Mouse (Mus musculus) heart, embryonic 12.5 days (tissue): ENCODE measurements around the gene Ttc30b. TPM values are rescaled to one million over a fixed set of nuclear protein-coding genes. Genes with fewer than 3 reads are reported as not detected.
"Not testable (repeated sequence)": the region's sequence is repeated elsewhere in the genome, so short reads cannot be mapped to it uniquely, and the experiment has no call there.

ENCODE experiments used
- ATAC-seq: fragments of 200-750 bp; cut with Nextera tagmentation; 2 replicates; pipeline ENCODE4 v1.8.0; 2017; ENCODE audit warnings: moderate TSS enrichment, moderate library complexity; ENCODE audit not compliant: insufficient number of reproducible peaks, low FRiP score
- H3K27ac ChIP-seq: fragments of 300-500 bp; sonication (generic); 2 replicates; pipeline ENCODE4 v1.5.1; 2016; ENCODE audit warnings: mild to moderate bottlenecking, moderate library complexity; ENCODE audit not compliant: poor library complexity, severe bottlenecking
- H3K27me3 ChIP-seq: fragments of 300-500 bp; sonication (generic); replicated peaks from 2 replicates; pipeline ENCODE4 v1.6.1; 2016; ENCODE audit warnings: mild to moderate bottlenecking, moderate library complexity
- H3K36me3 ChIP-seq: fragments of 300-500 bp; sonication (generic); 2 replicates; pipeline ENCODE4 v1.6.1; 2016; ENCODE audit warnings: mild to moderate bottlenecking, moderate library complexity
- H3K4me1 ChIP-seq: fragments of 300-500 bp; sonication (generic); replicated peaks from 2 replicates; pipeline ENCODE4 v1.6.1; 2016; ENCODE audit warnings: mild to moderate bottlenecking
- H3K4me2 ChIP-seq: fragments of 300-500 bp; sonication (generic); 2 replicates; pipeline ENCODE4 v1.6.1; 2016; ENCODE audit warnings: mild to moderate bottlenecking, moderate library complexity
- H3K4me3 ChIP-seq: fragments of 300-500 bp; sonication (generic); 2 replicates; pipeline ENCODE4 v1.5.1; 2016; ENCODE audit warnings: mild to moderate bottlenecking
- H3K9ac ChIP-seq: fragments of 300-500 bp; sonication (generic); 2 replicates; pipeline ENCODE4 v1.6.1; 2016; ENCODE audit warnings: mild to moderate bottlenecking, moderate library complexity
- H3K9me3 ChIP-seq: fragments of 300-500 bp; sonication (generic); replicated peaks from 2 replicates; pipeline ENCODE4 v1.6.1; 2016; ENCODE audit warnings: mild to moderate bottlenecking, moderate library complexity
- WGBS: fragments of 180-500 bp; shearing (Covaris S2); methylation state at CpG from one replicate; pipeline ENCODE4 v1.1.7; 2016; 5-methylcytosine and 5-hydroxymethylcytosine counted together
- polyA plus RNA-seq: library from polyadenylated mRNA; unstranded; fragments of >200 nt; fragmentation: Nextera tagmentation; extraction: Ambion mirVana; gene quantifications from 2 replicates; pipeline ENCODE4 v1.2.1, GENCODE M21; 2016

The Ttc30b gene
- polyA plus RNA-seq, result 9.7 and 10.7 TPM in 2 replicates

DNA sequence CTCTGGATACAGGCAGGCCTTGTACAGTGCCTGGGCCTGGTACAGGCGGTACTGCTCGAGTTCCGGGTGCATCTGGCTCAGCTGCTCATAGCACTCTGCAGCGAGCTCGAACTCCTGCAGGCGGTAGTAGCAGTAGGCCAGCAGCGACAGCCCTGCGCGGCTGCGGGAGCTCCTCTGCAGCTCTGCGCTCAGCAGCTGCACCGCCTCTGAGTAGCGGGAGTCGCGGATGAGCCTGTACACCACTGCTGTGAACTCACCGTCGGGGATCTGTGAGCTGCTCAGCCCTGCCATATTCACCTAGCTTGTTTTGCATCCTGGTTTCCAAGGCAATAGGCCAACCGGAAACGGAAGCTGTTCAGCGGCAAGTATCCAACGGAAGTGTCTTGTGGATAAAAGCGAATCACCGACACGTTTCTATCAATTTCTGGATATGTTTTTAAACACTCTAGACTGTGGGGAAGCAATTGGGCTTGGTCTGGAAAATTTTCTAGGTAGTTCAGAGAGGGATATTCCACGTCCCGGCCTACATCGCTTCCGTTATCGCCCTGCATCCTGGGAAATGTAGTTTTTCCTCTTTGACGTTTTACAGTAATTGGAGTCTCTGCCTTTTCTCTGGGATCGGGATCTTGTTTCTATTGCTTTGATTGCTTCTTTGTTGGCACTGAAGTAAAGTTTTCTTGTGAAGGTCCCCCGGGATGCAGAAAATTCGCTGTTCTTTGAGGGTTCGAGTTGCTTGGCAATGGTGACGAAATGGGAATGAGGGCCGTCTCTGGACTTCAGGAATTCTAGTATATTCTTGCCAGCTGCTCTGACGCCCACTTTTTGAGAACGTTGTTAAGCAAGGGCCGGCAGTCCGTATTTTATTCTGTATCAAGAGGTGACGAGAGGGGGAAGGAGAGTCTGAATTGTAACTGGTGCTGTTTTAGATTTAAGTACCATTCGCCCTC is at the start of gene Ttc30b:
Gene Ttc30b, minus strand, starts transcription at position 469 of the 947 bp plus-strand sequence.
- H3K27me3 ChIP-seq, result 0 out of 2 replicates have a peak, but pooled peaks cover 2% of the 10 kb centered on the region
- peak within 1 kb of the TSS; percentile 71 for H3K9ac ChIP-seq
- H3K4me3 ChIP-seq, result peak within 1 kb of the TSS; percentile 56
- no peaks in the 10 kb centered on the region for H3K9me3 ChIP-seq
- peaks cover 16% of the 10 kb centered on the region for H3K4me1 ChIP-seq
- peak within 1 kb of the TSS; percentile 70 for H3K4me2 ChIP-seq
- peak within 1 kb of the TSS; percentile 42 for H3K27ac ChIP-seq
- peak; percentile 80 for ATAC-seq
- no peaks in the 10 kb centered on the region for H3K36me3 ChIP-seq
- WGBS, result 5% methylated on average over 42 of the region's 42 CpGs

DNA sequence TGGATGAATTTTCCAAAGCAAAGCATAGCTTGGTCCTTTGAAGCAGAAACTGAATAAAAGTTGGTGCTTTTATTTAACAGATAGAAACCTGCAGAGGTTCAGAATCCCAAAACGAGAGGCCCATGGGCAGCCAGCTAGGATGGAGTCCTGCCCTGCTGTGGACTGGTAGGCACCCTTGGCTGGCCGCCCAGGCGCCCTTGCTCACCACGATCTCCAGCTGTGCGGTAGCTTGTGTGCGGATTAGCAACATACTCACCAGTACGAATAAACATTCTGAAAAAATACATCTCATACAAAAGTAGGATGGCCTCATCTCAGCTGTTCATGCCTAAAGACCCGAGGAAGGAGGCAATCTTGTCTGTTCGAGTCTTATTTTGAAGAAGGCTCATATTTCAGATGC is 49.4 kb upstream of the Ttc30b start:
- no peak for ATAC-seq
- H3K4me2 ChIP-seq, result no peak overlapping the region
- H3K27me3 ChIP-seq, result no peaks in the 10 kb centered on the region
- peaks cover 22% of the 10 kb centered on the region for H3K4me1 ChIP-seq
- no peak overlapping the region for H3K27ac ChIP-seq
- H3K4me3 ChIP-seq, result no peak overlapping the region
- H3K9me3 ChIP-seq, result no peaks in the 10 kb centered on the region
- 58% methylated on average over 9 of the region's 9 CpGs for WGBS
- H3K36me3 ChIP-seq, result no peaks in the 10 kb centered on the region
- no peak overlapping the region for H3K9ac ChIP-seq

DNA sequence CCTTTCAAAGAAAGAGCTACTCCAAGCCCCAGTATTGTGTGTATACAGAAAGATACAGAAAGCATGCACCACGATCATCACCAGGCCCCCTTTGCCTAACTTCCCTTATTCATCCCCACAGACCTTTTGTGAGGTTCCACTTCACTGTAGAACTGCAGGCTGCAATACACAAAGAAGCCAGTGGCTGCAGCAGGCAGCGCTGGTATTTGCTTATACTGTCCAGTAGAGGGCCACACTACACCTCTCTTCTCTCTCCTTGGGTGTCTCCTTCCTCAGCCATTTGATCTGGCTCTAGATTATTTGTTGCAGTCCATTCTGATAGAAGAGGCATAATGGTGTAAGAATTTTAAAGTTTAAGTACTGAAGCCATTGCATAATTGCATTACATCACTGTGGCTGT is 46.7 kb upstream of the Ttc30b start:
- H3K36me3 ChIP-seq, result no peaks in the 10 kb centered on the region
- no peaks in the 10 kb centered on the region for H3K27me3 ChIP-seq
- H3K4me2 ChIP-seq, result no peak overlapping the region
- H3K4me3 ChIP-seq, result no peak overlapping the region
- H3K27ac ChIP-seq, result no peak overlapping the region
- peaks cover 4% of the 10 kb centered on the region; the same call in 1 of the 2 replicates for H3K4me1 ChIP-seq
- no peak for ATAC-seq
- no peaks in the 10 kb centered on the region for H3K9me3 ChIP-seq
- 3% methylated on average over 2 of the region's 2 CpGs for WGBS
- H3K9ac ChIP-seq, result no peak overlapping the region

DNA sequence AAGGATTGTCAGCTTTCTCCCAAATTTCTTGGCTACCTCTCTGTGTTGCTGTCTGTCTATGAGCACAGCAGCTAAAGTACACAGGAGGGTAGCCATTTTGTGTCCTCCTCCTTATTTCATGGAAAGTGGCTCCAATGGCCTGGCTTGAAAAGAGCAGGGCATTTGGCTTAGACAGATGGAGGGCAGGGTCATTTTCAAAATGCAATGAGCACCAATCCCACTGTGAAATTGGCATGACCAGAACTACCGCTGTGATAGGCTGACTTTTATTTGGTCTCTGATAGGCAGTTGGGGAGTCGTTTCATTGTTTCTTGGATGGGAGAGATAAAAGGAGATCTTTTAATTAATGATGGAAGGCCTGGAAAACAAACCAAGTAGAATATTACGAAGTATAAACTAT is 45.5 kb upstream of the Ttc30b start:
- peaks cover 4% of the 10 kb centered on the region; the same call in 1 of the 2 replicates for H3K4me1 ChIP-seq
- no peak overlapping the region for H3K9ac ChIP-seq
- 74% methylated on average over 3 of the region's 3 CpGs for WGBS
- ATAC-seq, result no peak
- no peaks in the 10 kb centered on the region for H3K36me3 ChIP-seq
- no peaks in the 10 kb centered on the region for H3K27me3 ChIP-seq
- no peak overlapping the region for H3K27ac ChIP-seq
- no peaks in the 10 kb centered on the region for H3K9me3 ChIP-seq
- no peak overlapping the region for H3K4me2 ChIP-seq
- no peak overlapping the region for H3K4me3 ChIP-seq

DNA sequence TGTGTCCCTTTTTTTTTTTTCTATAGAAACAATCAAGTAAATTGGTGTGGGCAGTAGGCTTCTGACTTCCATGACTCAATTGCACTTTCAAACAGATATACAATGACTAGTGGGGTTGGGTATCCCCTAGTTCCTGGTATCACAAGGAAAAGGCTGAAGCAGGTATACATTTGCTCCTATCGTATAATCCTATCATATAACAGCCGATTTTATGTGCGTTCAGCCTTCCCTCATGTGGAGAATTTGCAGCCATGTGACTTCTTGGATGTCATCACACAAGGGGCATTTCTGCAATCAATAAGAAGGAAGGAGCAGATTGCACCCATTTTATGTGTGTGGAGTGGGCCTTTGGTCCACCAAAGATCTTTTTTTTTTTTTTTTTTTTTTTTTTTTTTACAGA is 44.7 kb upstream of the Ttc30b start:
- peaks cover 4% of the 10 kb centered on the region; the same call in 1 of the 2 replicates for H3K4me1 ChIP-seq
- no peak overlapping the region for H3K4me3 ChIP-seq
- no peak overlapping the region for H3K27ac ChIP-seq
- no peak overlapping the region for H3K9ac ChIP-seq
- WGBS, result 95% methylated on average over 3 of the region's 3 CpGs
- H3K4me2 ChIP-seq, result no peak overlapping the region
- H3K27me3 ChIP-seq, result no peaks in the 10 kb centered on the region
- H3K36me3 ChIP-seq, result no peaks in the 10 kb centered on the region
- no peak for ATAC-seq
- H3K9me3 ChIP-seq, result no peaks in the 10 kb centered on the region

DNA sequence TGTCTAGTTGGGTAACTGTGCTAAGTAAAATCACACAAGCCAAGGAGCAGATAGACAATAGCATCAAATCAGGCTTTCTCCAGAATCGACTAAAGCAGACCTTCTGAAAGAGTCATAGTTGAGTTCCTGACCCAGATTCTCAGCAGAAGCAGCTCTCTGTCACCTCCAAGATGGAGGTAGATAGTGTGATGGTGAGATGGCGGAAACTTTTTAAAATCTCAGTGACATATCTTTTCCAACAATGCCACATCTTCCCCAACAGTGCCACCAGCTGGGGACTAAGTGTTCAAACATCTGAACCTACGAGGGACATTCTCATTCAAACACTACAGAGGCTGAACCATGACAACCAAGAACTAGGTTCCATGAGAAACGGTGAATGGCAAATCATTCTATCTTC is 44.2 kb upstream of the Ttc30b start:
- peaks cover under 1% of the 10 kb centered on the region; the same call in 1 of the 2 replicates for H3K4me1 ChIP-seq
- WGBS, result 91% methylated on average over 4 of the region's 4 CpGs
- no peak for ATAC-seq

DNA sequence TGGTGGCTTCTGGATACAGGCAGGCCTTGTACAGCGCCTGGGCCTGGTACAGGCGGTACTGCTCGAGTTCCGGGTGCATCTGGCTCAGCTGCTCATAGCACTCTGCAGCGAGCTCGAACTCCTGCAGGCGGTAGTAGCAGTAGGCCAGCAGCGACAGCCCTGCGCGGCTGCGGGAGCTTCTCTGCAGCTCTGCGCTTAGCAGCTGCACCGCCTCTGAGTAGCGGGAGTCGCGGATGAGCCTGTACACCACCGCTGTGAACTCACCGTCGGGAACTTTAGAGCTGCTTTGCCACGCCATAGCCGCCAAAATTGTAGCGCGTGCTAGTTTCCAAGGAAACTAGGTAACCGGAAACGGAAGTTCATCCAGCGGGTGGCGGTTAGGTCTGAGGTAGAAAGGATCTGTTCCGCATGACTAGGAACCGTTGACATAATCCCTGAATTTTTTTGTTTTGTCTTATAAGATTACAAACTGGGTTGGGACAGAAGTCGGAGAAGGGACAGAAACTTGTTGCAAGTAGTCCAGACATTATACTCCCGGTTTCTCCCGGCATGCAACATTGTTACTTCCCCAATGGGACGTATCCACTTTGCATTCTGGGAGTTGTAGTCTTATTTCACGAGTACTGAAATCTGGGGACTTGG is 43.2 kb upstream of the Ttc30b start, which contains the start of gene Ttc30a1:
Gene Ttc30a1, minus strand, starts transcription at position 528 of the 642 bp plus-strand sequence.
- peak; percentile 73 for ATAC-seq
- not testable (repeated sequence) for H3K27me3 ChIP-seq, H3K9me3 ChIP-seq, H3K27ac ChIP-seq, H3K36me3 ChIP-seq, H3K4me1 ChIP-seq
- peak within 1 kb of the TSS; percentile 62 for H3K4me3 ChIP-seq
- H3K4me2 ChIP-seq, result peak within 1 kb of the TSS; percentile 82
- 3% methylated on average over 34 of the region's 34 CpGs for WGBS
- peak within 1 kb of the TSS; percentile 71 for H3K9ac ChIP-seq

More for the DNA sequence above, 44.2 kb upstream of the Ttc30b start:
- no peaks in the 10 kb centered on the region for H3K9me3 ChIP-seq
- no peak overlapping the region for H3K27ac ChIP-seq
- H3K4me3 ChIP-seq, result no peak overlapping the region
- H3K4me2 ChIP-seq, result no peak overlapping the region
- H3K36me3 ChIP-seq, result no peaks in the 10 kb centered on the region
- no peak overlapping the region for H3K9ac ChIP-seq
- H3K27me3 ChIP-seq, result no peaks in the 10 kb centered on the region

DNA sequence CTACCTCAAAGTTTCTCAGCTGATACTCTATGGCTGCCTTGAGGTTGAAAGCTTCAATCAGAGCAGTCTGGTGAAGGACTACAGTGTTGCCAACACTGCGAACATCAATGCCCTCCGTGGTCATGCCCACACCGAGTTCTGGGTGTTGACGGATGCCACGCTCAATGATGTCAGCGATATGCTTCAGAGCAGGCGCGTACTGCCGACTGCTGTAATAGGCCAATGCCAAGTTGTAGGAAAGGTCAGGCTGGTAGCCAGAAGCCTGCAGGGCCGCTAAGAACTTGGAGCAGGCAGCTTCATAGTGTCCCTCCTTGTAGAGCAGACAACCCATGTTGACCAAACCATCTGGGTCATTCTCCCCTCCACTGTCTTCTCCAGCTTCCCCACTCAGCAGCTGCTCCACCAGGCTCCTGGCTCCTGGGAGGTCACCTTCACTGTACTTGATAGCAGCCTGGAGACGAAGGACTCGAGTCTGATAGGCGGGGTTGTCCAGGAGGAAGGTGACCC is 42.6 kb upstream of the Ttc30b start:
- not testable (repeated sequence) for ATAC-seq, H3K36me3 ChIP-seq, H3K27ac ChIP-seq, H3K9me3 ChIP-seq, H3K27me3 ChIP-seq, H3K4me1 ChIP-seq
- H3K4me3 ChIP-seq, result peak overlapping the region; percentile 62
- 89% methylated on average over 13 of the region's 13 CpGs for WGBS
- H3K9ac ChIP-seq, result peak overlapping the region; percentile 71; the same call in 1 of the 2 replicates
- peak overlapping the region; percentile 82 for H3K4me2 ChIP-seq

DNA sequence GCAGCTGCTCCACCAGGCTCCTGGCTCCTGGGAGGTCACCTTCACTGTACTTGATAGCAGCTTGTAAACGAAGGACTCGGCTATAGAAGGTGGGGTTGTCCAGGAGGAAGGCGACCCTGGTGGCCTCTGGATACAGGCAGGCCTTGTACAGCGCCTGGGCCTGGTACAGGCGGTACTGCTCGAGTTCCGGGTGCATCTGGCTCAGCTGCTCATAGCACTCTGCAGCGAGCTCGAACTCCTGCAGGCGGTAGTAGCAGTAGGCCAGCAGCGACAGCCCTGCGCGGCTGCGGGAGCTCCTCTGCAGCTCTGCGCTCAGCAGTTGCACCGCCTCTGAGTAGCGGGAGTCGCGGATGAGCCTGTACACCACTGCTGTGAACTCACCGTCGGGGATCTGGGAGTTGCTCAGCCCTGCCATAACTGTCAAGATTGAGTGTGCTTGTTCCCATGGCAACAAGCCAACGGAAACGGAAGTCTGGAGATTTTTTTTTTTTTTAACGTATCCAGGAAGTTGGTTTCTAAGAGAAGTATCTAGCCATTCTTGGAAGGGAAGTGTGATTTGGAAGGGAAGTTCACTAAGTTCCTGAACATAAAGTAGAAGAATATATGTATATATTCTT is 39.5 kb upstream of the Ttc30b start, which contains the start of gene Ttc30a2:
Gene Ttc30a2, minus strand, starts transcription at position 419 of the 617 bp plus-strand sequence.
- Histone ChIP-seq H3K4me3 (peak within 1 kb of the TSS; percentile 23; the same call in 1 of the 2 replicates), H3K4me2 (peak within 1 kb of the TSS; percentile 55)
- not testable (repeated sequence) for H3K27me3 ChIP-seq, H3K4me1 ChIP-seq, H3K9me3 ChIP-seq, H3K27ac ChIP-seq, H3K36me3 ChIP-seq, H3K9ac ChIP-seq
- peak; percentile 58; the same call in 1 of the 2 replicates for ATAC-seq
- 18% methylated on average over 23 of the region's 24 CpGs for WGBS

DNA sequence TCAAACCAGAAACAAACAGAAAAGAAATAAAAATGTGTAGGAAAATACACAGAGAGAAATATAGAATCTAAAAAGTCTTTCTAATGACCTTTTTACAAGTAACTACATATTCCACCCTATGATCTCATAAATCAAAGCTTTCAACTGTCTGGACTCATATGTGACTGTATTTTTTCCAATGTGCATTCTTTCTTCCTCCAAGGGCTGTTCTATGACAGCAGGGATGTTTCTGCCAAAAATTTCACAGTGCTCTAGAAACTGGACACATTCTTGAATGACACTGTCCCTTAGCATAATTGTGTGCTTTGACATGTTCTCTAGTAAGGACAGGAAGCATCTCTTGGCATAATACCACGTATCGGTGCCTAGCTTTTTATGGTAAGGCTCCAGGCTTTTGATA is 37.7 kb upstream of the Ttc30b start:
- H3K4me1 ChIP-seq, H3K9ac ChIP-seq, ATAC-seq, H3K4me2 ChIP-seq, H3K4me3 ChIP-seq, H3K36me3 ChIP-seq, H3K9me3 ChIP-seq, H3K27me3 ChIP-seq, H3K27ac ChIP-seq: not testable (repeated sequence)
- 72% methylated on average over 2 of the region's 2 CpGs for WGBS
